In genomic region chr14:40708981-40709531, GRCm38 (mm10) we compare ENCODE assay signal across 14 mouse cellular contexts.
"Had no signal": no experiment of that assay in that cellular context is flagged by ENCODE, and none has a peak within 500 bp of the region (broad histone marks: within the 10 kb centered on the region; RNA-seq: fewer than 3 reads in every experiment).

No protein-coding gene starts in this region.

- H3K27me3 ChIP-seq: kidney, embryonic 15.5 days; liver, embryonic 13.5 days; midbrain, embryonic 12.5 days; neural tube, embryonic 12.5 days had no signal

- H3K36me3 ChIP-seq: kidney, embryonic 15.5 days; liver, embryonic 13.5 days; midbrain, embryonic 12.5 days; neural tube, embryonic 12.5 days had no signal

- H3K4me1 ChIP-seq: kidney, embryonic 15.5 days; liver, embryonic 13.5 days; midbrain, embryonic 12.5 days; neural tube, embryonic 12.5 days had no signal

- H3K4me3 ChIP-seq: kidney, embryonic 15.5 days; left cerebral cortex, adult 2 months; liver, embryonic 13.5 days; midbrain, embryonic 12.5 days; neural tube, embryonic 12.5 days had no signal

- H3K9me3 ChIP-seq: kidney, embryonic 15.5 days; liver, embryonic 13.5 days; midbrain, embryonic 12.5 days; neural tube, embryonic 12.5 days had no signal

- H3K27ac ChIP-seq: kidney, embryonic 15.5 days; left cerebral cortex, adult 2 months; liver, embryonic 13.5 days; midbrain, embryonic 12.5 days; neural tube, embryonic 12.5 days had no signal

- H3K9ac ChIP-seq: kidney, embryonic 15.5 days; liver, embryonic 13.5 days; midbrain, embryonic 12.5 days; neural tube, embryonic 12.5 days had no signal

- DNase-seq: kidney, adult 8-10 months; kidney, postnatal 10 days; kidney, postnatal 36 days; layer of hippocampus, postnatal 36 days; liver, embryonic 13.5 days; lung, adult 2 months; lung, postnatal 14 days; lung, postnatal 4 days; thymus, adult 18-20 months; thymus, postnatal 36 days had no signal

- H3K4me2 ChIP-seq: kidney, embryonic 15.5 days; liver, embryonic 13.5 days; midbrain, embryonic 12.5 days; neural tube, embryonic 12.5 days had no signal
